Mouse (Mus musculus) embryo, embryonic 10.5 days (tissue): ENCODE measurements around the gene Pex6.

Source experiments
- DNase-seq: peaks from one replicate; pipeline ENCODE4 v3.0.0-alpha.2; 2015; ENCODE audit warnings: low spot score

The Pex6 gene

DNA sequence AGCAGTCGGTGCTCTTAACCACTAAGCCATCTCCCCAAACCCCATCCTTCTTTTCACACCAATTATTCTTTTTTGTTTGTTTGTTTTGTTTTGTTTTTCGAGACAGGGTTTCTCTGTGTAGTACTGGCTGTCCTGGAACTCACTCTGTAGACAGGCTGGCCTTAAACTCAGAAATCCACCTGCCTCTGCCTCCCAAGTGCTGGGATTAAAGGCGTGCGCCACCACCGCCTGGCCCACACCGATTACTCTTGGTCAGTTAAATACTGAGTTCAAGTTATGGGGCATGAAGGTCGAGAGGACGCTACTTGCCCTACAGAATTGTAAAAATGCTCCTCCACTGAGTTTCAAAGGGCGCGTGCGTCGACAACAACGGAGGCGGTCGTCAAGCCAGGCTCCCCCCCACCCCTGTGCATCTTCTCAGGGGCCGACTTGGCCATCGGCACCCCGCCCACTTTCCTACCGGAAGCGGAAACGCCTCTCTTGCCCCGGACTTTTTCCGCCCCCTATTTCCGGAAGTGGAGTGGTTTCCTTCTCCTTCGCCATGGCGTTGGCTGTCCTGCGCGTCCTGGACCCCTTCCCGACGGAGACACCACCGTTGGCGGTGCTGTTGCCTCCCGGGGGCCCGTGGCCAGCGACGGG is at the start of gene Pex6:
Pex6 (plus strand) TSS at position 505 of the 639 bp plus-strand sequence.
- peak; percentile 97 for DNase-seq

DNA sequence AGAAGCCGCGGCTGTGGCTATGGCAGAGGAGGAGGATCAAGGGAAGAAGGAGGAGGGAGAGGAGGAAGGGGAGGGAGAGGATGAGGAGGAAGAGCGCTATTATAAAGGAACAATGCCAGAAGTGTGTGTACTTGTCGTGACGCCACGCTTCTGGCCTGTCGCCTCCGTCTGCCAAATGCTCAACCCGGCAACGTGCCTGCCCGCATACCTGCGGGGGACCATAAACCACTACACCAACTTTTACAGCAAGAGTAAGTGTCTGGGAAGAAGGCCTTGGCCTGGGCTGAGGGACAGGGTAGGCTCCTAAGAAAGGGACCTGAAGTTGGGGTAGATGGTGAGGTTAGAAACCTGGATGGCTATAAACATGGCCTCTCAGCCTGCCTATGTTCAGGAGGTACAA is 49.3 kb upstream of the Pex6 start:
- no peak for DNase-seq

DNA sequence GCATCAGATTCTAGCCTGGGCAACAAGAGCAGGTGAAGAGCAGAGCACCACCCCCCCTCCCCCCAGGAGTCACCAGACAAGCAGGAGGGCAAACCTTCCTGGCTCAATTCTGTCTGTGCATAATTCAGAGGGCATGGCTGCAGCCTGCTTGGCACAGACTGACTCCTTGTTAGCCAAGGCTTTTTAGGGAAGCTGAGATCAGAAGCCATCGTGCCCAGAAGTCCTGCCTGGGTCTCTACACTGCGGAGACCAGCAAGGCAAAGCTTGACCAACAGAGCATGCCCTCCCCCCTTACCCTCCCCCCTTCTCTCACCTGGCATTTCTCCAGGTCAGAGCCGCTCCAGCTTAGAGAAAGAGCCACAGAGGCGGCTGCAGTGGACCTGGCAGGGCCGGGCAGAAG is 48.5 kb upstream of the Pex6 start:
- DNase-seq: no peak

DNA sequence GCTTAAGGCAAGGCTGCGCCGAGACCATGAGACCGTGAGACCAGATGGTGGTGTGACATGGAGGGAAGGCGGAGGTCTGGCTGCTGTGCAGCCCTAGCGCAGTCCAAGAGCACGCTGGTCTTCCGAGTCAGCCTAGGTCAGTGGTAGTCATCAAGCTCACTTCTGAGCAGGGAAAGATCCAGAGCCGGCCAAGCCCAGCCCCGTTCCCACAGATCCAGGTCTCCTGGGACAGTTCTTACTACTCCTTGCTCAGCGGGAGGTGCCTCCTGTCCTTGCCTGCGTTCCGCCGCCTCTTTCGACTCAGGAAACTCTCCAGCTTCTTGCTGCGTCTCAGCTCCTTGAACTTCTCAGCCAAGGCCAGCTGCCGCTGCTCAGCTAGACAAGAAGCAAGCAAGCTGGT is 43.6 kb upstream of the Pex6 start:
- DNase-seq: no peak

DNA sequence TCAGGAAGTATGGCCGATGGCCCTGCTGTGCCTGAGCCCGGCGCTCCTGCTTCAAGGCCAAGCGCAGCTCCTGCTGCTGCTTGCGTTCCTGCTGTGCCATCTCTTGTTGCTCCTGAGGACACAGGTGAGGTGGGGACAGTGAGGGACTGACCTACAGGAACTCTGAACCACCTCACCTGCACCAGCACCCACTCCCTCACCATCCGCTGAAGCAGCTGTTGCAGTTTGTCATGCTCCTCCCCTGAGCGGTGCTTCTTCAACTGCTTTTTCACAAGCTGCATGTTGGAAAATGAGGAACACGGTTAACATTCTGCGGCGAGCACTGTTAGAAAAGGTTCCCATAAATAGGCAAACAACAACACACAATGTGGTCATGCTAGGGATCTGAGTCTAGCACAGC is 41.4 kb upstream of the Pex6 start:
- DNase-seq: no peak

DNA sequence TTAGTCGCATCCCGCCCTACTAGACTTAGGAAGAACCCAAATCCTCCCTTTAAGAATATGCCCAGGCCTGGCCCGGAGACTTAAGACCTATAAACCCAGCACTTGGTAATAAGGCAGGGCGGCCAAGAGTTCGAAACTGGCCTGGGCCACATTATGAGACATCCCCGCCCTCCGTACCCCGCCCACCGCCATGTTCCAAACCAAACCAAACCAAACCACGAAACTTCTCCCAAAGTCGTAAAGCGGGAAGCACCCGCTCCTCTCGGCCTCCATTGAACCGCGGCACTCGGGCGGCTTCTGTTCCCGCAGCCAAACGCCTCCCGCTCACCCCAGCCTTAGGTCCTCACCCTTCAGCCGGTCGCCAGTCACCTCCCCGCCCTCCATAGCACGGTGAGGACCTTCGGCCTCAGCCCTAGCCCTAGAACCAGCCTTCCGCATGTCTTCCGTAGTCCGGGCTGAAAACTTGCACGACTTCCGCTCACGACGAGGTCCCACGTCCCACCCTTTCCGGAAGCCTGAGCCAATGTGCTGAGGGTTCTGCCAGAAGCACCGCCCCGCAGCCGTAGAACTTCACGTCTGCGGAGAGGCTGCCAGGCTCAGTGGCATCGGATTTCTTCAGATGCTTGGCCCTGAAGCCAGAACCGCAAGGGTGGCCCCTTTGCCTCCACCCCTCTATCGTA is 37.3 kb upstream of the Pex6 start, which contains the start of gene Rrp36:
Rrp36 (minus strand) TSS at position 503 of the 680 bp plus-strand sequence.
- peak; percentile 96 for DNase-seq

DNA sequence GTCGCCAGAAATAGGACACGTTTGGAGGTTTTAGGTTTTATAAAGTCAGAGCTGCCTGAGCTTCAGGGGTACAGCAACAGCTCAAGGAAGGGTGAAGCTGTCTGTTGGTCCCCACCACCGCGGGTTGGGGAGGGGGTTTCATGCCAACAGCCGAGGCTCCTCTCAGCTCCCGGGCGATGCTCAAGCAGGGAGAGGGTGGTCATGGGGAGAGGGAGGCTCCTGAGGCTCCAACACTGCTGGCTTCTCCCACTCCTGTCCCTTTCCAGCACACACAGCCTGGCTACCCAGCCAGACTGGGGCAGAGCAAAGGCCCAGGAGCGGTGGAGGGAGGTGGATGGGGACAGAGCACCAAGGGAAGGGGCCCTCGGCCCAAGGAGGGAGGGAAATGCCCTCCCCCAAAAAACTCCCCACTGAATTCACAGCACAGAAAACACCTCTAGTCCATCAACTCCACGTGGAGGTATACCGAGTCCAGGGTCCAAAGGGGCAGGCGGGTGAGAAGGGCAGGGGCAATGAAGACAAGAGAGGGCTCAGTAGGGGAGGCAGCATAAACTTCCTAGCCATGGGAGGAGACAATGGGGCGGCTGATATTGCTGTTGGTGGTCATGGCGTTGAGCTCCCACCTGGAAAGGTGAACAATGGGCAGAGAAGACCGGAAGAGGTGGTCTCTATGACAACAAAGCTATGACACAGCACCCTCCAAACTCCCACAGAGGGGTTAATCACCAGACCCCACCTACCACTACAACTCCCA is 36.6 kb upstream of the Pex6 start:
- no peak for DNase-seq

DNA sequence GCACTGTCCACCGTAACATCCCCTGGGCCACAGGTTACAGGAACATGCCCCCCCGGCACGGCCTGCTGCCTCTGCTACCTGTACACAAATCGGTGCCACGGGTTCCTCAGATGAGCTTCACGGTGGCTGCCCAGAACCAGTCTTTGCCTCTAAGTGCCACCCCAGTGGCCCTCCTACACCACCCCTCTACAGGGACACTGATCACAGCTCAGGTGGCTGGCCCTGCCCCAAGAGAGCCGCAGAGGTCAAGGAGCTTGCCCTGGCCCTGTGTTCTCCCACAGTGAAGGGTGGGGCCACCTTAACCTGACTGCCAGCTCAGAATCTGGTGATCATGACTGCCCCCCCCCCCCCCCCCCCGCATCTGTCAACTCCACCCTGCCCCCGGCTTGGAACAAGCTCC is 32.8 kb upstream of the Pex6 start, which contains the start of gene Mea1:
Mea1 (plus strand) TSS at position 378 of the 400 bp plus-strand sequence.
- DNase-seq: no peak

DNA sequence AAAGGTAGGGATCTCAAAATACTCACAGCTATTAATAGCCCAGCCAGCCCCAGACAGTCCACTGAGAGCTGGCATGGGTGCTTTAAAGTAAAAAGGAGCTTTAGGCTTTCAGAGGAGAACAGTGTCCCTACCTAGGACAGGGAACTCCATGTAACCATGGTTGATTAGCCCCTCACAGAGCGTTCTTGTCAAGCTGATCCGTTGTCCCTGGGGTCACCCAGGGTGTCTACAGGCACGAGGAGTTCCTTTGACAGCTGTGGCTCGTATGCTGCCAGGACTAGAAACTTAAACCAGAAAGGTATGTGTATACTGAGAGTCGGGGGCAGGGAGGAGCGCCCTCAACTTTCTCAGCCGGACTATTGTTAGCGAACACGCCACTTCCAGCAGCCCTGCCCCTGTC is 32.4 kb upstream of the Pex6 start:
- DNase-seq: no peak

DNA sequence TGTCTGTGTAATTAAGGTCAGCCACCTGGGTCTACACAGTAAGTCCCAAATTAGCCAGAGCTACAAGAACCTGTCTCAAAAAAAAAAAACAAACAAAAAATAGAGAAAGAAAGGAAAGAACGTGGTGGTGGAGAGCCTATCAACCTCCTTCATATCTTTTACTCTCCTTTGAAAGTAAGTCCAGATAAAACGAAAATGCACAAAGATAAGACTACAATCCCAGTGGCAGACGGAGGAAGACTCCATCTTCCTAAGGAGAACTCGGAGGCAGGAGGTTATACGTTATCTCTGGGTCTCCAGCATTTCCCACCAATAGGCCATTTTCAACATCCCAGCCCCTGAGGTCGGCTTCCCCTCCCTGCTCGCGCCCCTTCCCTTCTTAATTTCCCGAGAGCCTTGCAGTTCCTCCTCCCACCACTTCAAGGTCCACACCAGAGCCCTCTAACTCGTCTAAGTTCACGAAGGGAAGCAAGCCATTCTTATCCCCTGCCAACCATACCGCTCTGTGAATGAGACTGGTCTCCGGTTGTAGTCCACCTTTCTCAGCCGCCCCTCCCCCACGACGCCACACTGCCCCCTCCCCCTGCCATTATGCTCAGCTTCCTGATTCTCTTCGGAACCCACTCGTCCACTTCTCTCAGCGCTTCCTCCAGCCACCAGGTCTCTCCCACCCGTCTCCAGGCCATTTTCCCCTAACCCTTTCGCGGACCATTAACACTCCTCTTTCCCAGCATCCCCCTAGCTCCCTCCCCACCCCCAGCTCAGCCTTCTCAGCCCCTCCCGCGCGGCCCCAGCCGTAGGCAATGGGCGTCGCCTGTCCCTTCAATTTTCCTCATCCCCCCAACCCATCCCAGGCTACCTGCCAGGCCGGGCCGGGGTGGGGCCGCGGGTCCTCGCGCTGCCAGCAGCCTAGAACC is 31.2 kb upstream of the Pex6 start:
- DNase-seq: peak; percentile 69

DNA sequence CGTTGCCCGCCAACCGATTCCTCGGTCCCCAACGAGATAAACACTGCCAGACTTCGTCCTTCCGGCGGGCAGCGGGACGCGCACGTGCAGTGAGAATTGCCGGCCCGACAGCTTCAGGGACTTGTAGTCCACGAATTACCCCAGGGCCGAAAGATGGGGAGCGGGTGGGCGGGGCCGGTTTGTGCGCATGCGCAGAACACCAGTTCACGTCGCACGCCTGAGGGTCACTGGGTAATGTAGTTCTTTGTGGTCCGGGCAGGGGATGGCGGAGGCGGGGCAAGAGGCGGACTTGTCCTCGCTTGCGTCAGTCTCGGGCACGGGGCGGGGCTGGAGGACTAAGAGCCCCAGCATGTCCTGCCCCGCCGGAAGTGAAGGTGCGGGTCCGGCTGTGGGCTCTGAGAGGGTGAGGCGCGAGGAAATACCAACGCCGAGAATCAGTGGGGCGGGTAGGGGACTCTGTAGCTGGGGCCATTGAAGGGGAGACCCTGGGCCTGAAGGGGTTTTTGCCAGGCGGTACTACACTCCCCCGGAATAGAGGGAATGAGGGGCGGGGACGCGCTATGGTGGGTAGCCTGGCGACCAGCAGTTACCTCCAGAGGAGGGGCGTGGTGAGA is 30.4 kb upstream of the Pex6 start, which contains the start of gene Klhdc3:
Klhdc3 (minus strand) TSS at position 155 of the 614 bp plus-strand sequence.
- peak; percentile 99 for DNase-seq

DNA sequence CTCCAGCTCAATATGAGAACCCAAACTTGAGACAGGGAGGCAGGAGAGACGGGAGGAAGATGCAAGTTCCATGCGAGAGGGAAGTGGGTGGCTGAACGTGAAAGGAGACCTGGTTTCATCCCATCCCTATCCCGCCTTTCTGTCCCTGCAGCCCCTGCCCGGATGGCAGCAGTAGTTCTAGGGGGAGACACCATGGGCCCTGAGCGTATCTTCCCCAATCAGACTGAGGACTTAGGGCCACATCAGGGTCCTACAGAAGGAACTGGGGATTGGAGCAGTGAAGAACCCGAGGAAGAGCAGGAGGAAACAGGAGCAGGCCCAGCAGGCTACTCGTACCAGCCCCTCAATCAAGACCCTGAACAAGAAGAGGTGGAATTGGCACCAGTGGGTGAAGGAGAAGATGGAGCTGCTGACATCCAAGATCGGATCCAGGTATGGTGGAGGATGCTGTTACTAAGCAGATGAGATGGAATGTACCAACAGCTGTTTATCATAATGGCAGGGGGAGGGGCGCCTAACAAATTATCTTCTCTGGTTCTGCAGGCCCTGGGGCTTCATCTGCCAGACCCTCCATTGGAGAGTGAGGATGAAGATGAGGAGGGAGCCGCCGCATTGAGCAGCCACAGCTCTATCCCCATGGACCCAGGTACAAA is 29.7 kb upstream of the Pex6 start:
- peak; percentile 24 for DNase-seq

DNA sequence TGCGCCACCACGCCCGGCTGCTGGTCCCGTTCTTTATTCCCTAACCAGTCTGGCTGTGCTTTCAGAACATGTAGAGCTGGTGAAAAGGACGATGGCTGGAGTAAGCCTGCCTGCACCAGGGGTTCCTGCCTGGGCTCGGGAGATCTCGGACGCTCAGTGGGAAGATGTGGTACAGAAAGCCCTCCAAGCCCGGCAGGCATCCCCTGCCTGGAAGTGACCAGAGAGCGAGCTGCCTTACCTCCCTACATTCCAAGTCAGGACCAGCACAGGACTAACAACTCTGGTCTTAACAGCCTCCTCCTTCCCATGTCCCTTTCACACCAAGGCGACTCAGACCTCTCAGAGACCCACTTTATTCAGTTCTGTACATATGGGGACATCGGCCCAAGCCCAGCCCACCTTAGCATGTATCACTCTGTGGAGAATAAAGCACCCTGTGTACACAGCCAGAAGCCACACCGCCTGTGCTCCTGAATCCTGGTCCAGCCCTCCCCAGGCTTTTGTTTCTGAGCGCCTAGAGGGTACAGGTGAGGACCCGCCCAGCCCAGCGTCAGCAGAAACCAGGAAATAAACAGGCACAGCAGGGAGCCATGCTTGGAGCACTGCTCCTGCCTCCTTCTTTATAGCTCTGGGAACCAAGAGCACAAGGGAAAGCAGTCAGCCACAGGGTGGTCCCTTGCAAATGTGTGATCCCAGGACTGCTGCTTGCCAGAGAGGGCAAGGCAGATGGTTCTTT is 28.4 kb upstream of the Pex6 start:
- DNase-seq: no peak

DNA sequence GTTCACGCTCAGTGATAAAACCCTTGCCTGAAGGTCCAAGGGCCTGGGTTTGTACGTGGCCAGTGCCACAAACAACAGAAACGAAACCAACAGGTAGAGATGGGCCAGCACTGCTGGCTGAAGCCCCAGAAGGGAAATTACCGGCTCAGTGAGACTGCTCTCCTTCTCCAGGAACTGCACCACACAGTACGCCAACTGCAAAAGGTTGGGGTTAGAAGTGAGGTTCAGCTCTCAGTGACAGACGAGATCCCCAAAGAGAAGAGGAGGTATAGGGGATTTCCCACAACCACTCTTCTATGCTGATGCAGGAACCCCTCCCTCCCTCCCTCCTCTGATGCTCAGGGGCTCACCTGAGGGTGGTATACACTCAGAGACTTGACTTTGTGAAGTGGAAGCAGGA is 25.4 kb upstream of the Pex6 start:
- no peak for DNase-seq

DNA sequence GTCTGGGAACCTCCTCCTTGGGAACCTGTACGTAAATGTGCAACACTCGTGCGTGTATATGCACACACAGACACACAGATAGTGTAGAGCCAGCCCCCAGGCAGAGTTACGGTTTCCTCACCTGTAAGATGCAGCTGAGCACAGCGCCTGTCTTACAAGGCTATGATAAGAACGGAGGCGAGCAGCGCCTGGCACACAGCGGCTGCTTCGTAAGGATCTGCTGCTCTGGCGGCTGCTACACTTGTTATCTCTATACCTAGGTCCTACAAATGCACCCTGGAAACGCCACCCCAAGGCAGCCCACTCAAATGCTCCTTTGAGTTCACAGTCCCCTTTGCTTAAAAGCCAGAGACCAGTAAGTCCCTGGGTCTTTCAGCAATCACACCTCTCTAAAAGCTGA is 20.6 kb upstream of the Pex6 start:
- no peak for DNase-seq

DNA sequence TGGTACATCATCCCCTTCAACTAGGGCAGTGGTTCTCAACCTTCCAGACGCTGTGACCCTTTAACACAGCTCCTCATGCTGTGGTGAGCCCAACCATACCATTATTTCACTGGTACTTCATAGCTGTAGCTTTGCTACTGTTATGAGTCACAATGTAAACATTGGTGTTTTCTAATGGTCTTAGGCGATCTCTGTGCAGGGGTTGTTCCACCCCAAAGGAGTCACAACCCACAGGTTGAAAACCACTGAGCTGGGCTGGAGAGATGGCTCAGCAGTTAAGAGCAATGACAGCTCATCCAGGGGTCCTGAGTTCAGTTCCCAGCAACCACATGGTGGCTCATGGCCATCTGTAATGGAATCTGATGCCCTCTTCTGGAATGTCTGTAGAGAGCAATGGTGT is 19.9 kb upstream of the Pex6 start:
- DNase-seq: no peak

DNA sequence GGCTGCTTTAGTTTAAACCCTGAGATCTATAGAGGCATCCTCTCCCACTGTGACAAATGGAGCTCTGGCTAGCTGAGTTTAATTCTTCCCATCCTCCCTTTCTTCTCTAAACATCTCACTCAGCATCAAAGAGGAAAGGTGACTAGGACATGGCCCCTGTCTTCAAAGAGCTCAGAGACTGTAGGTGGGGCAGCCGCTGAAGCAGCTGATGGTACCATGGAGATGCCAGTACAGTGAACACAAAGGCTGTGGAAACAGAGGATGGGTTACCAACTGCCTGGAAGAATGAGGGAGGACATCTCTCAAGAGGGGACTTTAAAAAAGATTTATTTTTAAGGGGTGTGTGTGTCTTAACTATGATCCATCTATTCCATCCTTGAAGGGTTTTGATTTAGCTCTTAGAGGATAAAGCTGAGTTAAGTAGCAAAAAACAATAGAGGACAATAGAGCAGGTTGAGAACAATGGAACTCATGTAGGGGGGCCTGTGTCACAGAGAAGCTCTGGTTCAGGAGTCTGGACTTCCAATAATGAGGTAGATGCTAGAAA is 16.7 kb upstream of the Pex6 start:
- DNase-seq: no peak

DNA sequence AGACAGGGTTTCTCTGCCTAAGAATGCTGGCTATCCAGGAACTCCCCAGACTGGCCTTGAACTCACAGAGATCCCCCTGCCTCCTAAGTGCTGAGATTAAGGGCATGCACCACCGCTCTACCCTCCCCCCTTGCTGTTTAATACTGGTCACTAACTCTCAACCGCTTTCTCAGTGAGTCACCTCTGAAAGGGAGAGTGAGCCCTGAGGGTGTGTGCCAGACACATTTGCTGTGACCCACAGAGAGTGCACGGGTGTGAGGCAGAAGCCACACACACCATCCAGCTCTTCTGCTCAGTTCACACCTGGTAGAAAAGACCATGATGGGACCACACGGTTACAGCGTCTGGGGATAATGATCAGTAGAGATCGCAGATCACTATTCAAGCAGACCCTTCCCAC is 12.7 kb upstream of the Pex6 start:
- no peak for DNase-seq

DNA sequence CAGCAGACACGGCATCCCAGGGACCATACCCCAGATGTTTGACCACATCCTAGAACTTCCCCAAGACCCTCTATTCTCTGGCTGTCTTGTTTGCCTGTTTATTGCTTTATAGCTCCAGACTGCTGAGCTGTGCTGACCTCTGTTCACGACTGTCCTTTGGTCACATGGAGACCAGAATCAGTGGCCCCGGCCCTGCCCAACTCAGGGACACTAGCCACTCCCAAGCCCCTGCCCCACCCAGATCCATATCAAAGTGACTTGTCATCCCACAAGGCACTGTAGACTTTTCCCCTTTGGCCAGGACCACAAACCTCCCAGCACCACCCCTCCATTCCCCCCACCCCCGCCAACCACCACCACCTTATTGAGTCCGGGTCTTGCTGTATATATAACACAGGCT is 12.0 kb upstream of the Pex6 start:
- no peak for DNase-seq

DNA sequence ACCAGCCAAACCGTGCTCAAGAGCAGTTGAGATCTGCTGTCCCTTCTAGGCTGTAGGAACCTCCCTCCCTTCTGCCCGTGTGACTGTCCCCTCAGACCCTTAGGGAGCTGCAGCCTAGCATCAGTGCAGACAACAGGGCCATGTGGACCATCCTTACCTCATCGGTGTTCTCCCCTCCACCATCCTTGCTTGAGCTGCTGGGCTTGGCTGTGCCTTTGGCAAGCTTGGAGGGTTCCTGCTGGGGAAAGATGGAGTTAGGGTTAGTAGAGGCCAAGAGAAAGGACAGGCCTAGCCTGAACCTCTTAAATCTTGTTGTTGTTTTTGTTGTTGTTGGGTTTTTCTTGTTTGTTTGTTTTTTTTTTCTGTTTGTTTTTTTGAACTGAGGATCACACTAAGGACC is 11.4 kb upstream of the Pex6 start:
- DNase-seq: no peak
